Mouse (Mus musculus): ENCODE data around the gene Cacna2d3. TPM values are rescaled to one million over a fixed set of nuclear protein-coding genes. Genes with fewer than 3 reads are reported as not detected.

Gene Cacna2d3
- total and polyA plus RNA-seq, 3 experiments: 0.61 to 0.78 (median 0.70) TPM

GRCm38 (mm10) chr14:29260621-29261020 is 461.0 kb downstream of the Cacna2d3 start:
- Histone ChIP-seq H3K79me2 (replicated peaks; ENCODE audit: control insufficient read depth, insufficient read depth, low read length) (no peaks in the 10 kb centered on the region), H3K36me3 (ENCODE audit: control insufficient read depth, insufficient read depth, low read length) (no peaks in the 10 kb centered on the region), H3K4me1 (ENCODE audit: control insufficient read depth, insufficient read depth, low read length) (no peaks in the 10 kb centered on the region), H3K4me3 (no peak overlapping the region), H3K27me3 (ENCODE audit: control insufficient read depth, insufficient read depth, low read length) (no peaks in the 10 kb centered on the region), H3K27ac (no peak overlapping the region), H3K9ac (ENCODE audit: low read depth, low read length) (no peak overlapping the region)
- intact Hi-C loops (cut with DNase I): no loop called here
- TF ChIP-seq EP300 (IDR thresholded peaks at IDR 0.05; ENCODE audit: insufficient read depth, low read depth, low read length): no peak
- TF ChIP-seq CTCF (IDR thresholded peaks at IDR 0.05): no peak
- TF ChIP-seq POLR2A (IDR thresholded peaks at IDR 0.05; ENCODE audit: insufficient read depth, low read depth, low read length): no peak
- 93% methylated on average over 1 of the region's 1 CpGs for WGBS
- no peak for DNase-seq

- intact Hi-C loops (cut with DNase I): no loop called here
- H3K9ac ChIP-seq (ENCODE audit: low read depth, low read length): no peak overlapping the region
- H3K27me3 ChIP-seq (ENCODE audit: control insufficient read depth, insufficient read depth, low read length): no peaks in the 10 kb centered on the region
- no peak overlapping the region for H3K27ac ChIP-seq
- no peak overlapping the region for H3K4me3 ChIP-seq
- 74% methylated on average over 2 of the region's 2 CpGs for WGBS
- no peaks in the 10 kb centered on the region for H3K79me2 ChIP-seq (replicated peaks; ENCODE audit: control insufficient read depth, insufficient read depth, low read length)
- TF ChIP-seq CTCF (IDR thresholded peaks at IDR 0.05) (no peak), EP300 (IDR thresholded peaks at IDR 0.05; ENCODE audit: insufficient read depth, low read depth, low read length) (no peak), POLR2A (IDR thresholded peaks at IDR 0.05; ENCODE audit: insufficient read depth, low read depth, low read length) (no peak)
- H3K36me3 ChIP-seq (ENCODE audit: control insufficient read depth, insufficient read depth, low read length): no peaks in the 10 kb centered on the region
- DNase-seq: no peak
- no peaks in the 10 kb centered on the region for H3K4me1 ChIP-seq (ENCODE audit: control insufficient read depth, insufficient read depth, low read length)
Observed at GRCm38 (mm10) chr14:29243516-29243915, 478.1 kb downstream of the Cacna2d3 start.

- Histone ChIP-seq H3K36me3 (ENCODE audit: control insufficient read depth, insufficient read depth, low read length) (no peaks in the 10 kb centered on the region), H3K4me3 (no peak overlapping the region), H3K79me2 (replicated peaks; ENCODE audit: control insufficient read depth, insufficient read depth, low read length) (no peaks in the 10 kb centered on the region), H3K27me3 (ENCODE audit: control insufficient read depth, insufficient read depth, low read length) (no peaks in the 10 kb centered on the region), H3K27ac (no peak overlapping the region), H3K9ac (ENCODE audit: low read depth, low read length) (no peak overlapping the region), H3K4me1 (ENCODE audit: control insufficient read depth, insufficient read depth, low read length) (no peaks in the 10 kb centered on the region)
- intact Hi-C loops (cut with DNase I): no loop called here
- TF ChIP-seq CTCF (IDR thresholded peaks at IDR 0.05) (no peak), POLR2A (IDR thresholded peaks at IDR 0.05; ENCODE audit: insufficient read depth, low read depth, low read length) (no peak), EP300 (IDR thresholded peaks at IDR 0.05; ENCODE audit: insufficient read depth, low read depth, low read length) (no peak)
- 56% methylated on average over 3 of the region's 3 CpGs for WGBS
- DNase-seq: no peak
Observed at GRCm38 (mm10) chr14:29238446-29238845, 483.2 kb downstream of the Cacna2d3 start.

- TF ChIP-seq CTCF (IDR thresholded peaks at IDR 0.05) (no peak), EP300 (IDR thresholded peaks at IDR 0.05; ENCODE audit: insufficient read depth, low read depth, low read length) (no peak), POLR2A (IDR thresholded peaks at IDR 0.05; ENCODE audit: insufficient read depth, low read depth, low read length) (no peak)
- Histone ChIP-seq H3K27me3 (ENCODE audit: control insufficient read depth, insufficient read depth, low read length) (no peaks in the 10 kb centered on the region), H3K9ac (ENCODE audit: low read depth, low read length) (no peak overlapping the region), H3K4me1 (ENCODE audit: control insufficient read depth, insufficient read depth, low read length) (no peaks in the 10 kb centered on the region), H3K27ac (no peak overlapping the region), H3K79me2 (replicated peaks; ENCODE audit: control insufficient read depth, insufficient read depth, low read length) (no peaks in the 10 kb centered on the region), H3K36me3 (ENCODE audit: control insufficient read depth, insufficient read depth, low read length) (no peaks in the 10 kb centered on the region), H3K4me3 (no peak overlapping the region)
- DNase-seq: no peak
- WGBS: 59% methylated on average over 19 of the region's 19 CpGs
- intact Hi-C loops (cut with DNase I): no loop called here
Observed at GRCm38 (mm10) chr14:29228976-29229716, 492.5 kb downstream of the Cacna2d3 start.

GRCm38 (mm10) chr14:29228471-29228870 is 493.2 kb downstream of the Cacna2d3 start:
- Histone ChIP-seq H3K27ac (no peak overlapping the region), H3K79me2 (replicated peaks; ENCODE audit: control insufficient read depth, insufficient read depth, low read length) (no peaks in the 10 kb centered on the region), H3K27me3 (ENCODE audit: control insufficient read depth, insufficient read depth, low read length) (no peaks in the 10 kb centered on the region), H3K4me1 (ENCODE audit: control insufficient read depth, insufficient read depth, low read length) (no peaks in the 10 kb centered on the region), H3K9ac (ENCODE audit: low read depth, low read length) (no peak overlapping the region), H3K36me3 (ENCODE audit: control insufficient read depth, insufficient read depth, low read length) (no peaks in the 10 kb centered on the region), H3K4me3 (no peak overlapping the region)
- TF ChIP-seq POLR2A (IDR thresholded peaks at IDR 0.05; ENCODE audit: insufficient read depth, low read depth, low read length) (no peak), EP300 (IDR thresholded peaks at IDR 0.05; ENCODE audit: insufficient read depth, low read depth, low read length) (no peak), CTCF (IDR thresholded peaks at IDR 0.05) (no peak)
- DNase-seq: no peak
- intact Hi-C loops (cut with DNase I): no loop called here

GRCm38 (mm10) chr14:29227959-29228358 is 493.7 kb downstream of the Cacna2d3 start:
- DNase-seq: peak in 1 of 2 experiments; percentile 7
- H3K27ac ChIP-seq: no peak overlapping the region

More at GRCm38 (mm10) chr14:29227959-29228358, 493.7 kb downstream of the Cacna2d3 start:
- no peaks in the 10 kb centered on the region for H3K4me1 ChIP-seq (ENCODE audit: control insufficient read depth, insufficient read depth, low read length)
- no peaks in the 10 kb centered on the region for H3K36me3 ChIP-seq (ENCODE audit: control insufficient read depth, insufficient read depth, low read length)
- H3K79me2 ChIP-seq (replicated peaks; ENCODE audit: control insufficient read depth, insufficient read depth, low read length): no peaks in the 10 kb centered on the region
- H3K4me3 ChIP-seq: no peak overlapping the region
- 52% methylated on average over 2 of the region's 2 CpGs for WGBS
- no peak overlapping the region for H3K9ac ChIP-seq (ENCODE audit: low read depth, low read length)
- TF ChIP-seq POLR2A (IDR thresholded peaks at IDR 0.05; ENCODE audit: insufficient read depth, low read depth, low read length): no peak
- no peak for TF ChIP-seq CTCF (IDR thresholded peaks at IDR 0.05)
- no peak for TF ChIP-seq EP300 (IDR thresholded peaks at IDR 0.05; ENCODE audit: insufficient read depth, low read depth, low read length)
- H3K27me3 ChIP-seq (ENCODE audit: control insufficient read depth, insufficient read depth, low read length): no peaks in the 10 kb centered on the region
- intact Hi-C loops (cut with DNase I): no loop called here
